Mouse (Mus musculus) lung, embryonic 16.5 days (tissue): ENCODE results near the gene Cacna1a. TPM values are rescaled to one million over a fixed set of nuclear protein-coding genes. Genes with fewer than 3 reads are reported as not detected.
"Not testable (repeated sequence)": the region's sequence is repeated elsewhere in the genome, so short reads cannot be mapped to it uniquely, and the experiment has no call there.

ENCODE experiments used
- ATAC-seq: fragments of 200-750 bp; cut with Nextera tagmentation; 2 replicates; pipeline ENCODE4 v1.8.0; 2017; ENCODE audit warnings: low read depth, mild to moderate bottlenecking, moderate library complexity
- H3K27ac ChIP-seq: fragments of 300-500 bp; sonication (generic); 2 replicates; pipeline ENCODE4 v1.5.1; 2014; ENCODE audit warnings: mild to moderate bottlenecking, control low read depth, low read length
- H3K27me3 ChIP-seq: fragments of 300-500 bp; sonication (generic); 2 replicates; pipeline ENCODE4 v1.6.1; 2014; ENCODE audit warnings: low read depth, low read length, mixed read lengths; ENCODE audit not compliant: control insufficient read depth, insufficient read depth
- H3K36me3 ChIP-seq: fragments of 300-500 bp; sonication (generic); 2 replicates; pipeline ENCODE4 v1.6.1; 2014; ENCODE audit warnings: low read length; ENCODE audit not compliant: control insufficient read depth, insufficient read depth
- H3K4me1 ChIP-seq: fragments of 300-500 bp; sonication (generic); replicated peaks from 2 replicates; pipeline ENCODE4 v1.6.1; 2014; ENCODE audit warnings: low read length, mixed read lengths; ENCODE audit not compliant: control insufficient read depth, insufficient read depth
- H3K4me2 ChIP-seq: fragments of 300-500 bp; sonication (generic); 2 replicates; pipeline ENCODE4 v1.6.1; 2014; ENCODE audit warnings: low read depth, low read length, control low read depth
- H3K4me3 ChIP-seq: fragments of 300-500 bp; sonication (generic); 2 replicates; pipeline ENCODE4 v1.5.1; 2014; ENCODE audit warnings: mild to moderate bottlenecking, low read length, control low read depth
- H3K9ac ChIP-seq: fragments of 300-500 bp; sonication (generic); 2 replicates; pipeline ENCODE4 v1.6.1; 2014; ENCODE audit warnings: low read length, control low read depth
- H3K9me3 ChIP-seq: fragments of 300-500 bp; sonication (generic); 2 replicates; pipeline ENCODE4 v1.6.1; 2016; ENCODE audit warnings: low read length; ENCODE audit not compliant: control insufficient read depth
- WGBS: fragments of 180-500 bp; shearing (Covaris S2); extraction: QIAGEN DNeasy Blood & Tissue Kit; methylation state at CpG from one replicate; pipeline ENCODE4 v1.1.7; 2014; 5-methylcytosine and 5-hydroxymethylcytosine counted together
- polyA plus RNA-seq: library from polyadenylated mRNA; unstranded; fragments of >200 nt; fragmentation: Nextera tagmentation; extraction: Ambion mirVana; gene quantifications from 2 replicates; pipeline ENCODE4 v1.2.1, GENCODE M21; 2015

The Cacna1a gene
- polyA plus RNA-seq, 1 experiment from 2014 or later = 1.9 TPM

- not testable (repeated sequence) for ATAC-seq
Observed at GRCm38 (mm10) chr8:84509764-84510163, 121.5 kb downstream of the Cacna1a start.

GRCm38 (mm10) chr8:84511621-84512020 lies 123.4 kb downstream of the Cacna1a start:
- no peak for ATAC-seq
- H3K27ac ChIP-seq = no peak overlapping the region
- no peaks in the 10 kb centered on the region for H3K9me3 ChIP-seq
- H3K27me3 ChIP-seq = no peaks in the 10 kb centered on the region
- 87% methylated on average over 13 of the region's 13 CpGs for WGBS
- no peak overlapping the region for H3K9ac ChIP-seq
- no peak overlapping the region for H3K4me3 ChIP-seq
- H3K36me3 ChIP-seq = no peaks in the 10 kb centered on the region
- H3K4me1 ChIP-seq = no peaks in the 10 kb centered on the region
- no peak overlapping the region for H3K4me2 ChIP-seq

More at GRCm38 (mm10) chr8:84509764-84510163, 121.5 kb downstream of the Cacna1a start:
- not testable (repeated sequence) for H3K4me3 ChIP-seq, H3K4me1 ChIP-seq, H3K4me2 ChIP-seq, H3K27me3 ChIP-seq, H3K9me3 ChIP-seq, H3K27ac ChIP-seq, H3K9ac ChIP-seq, H3K36me3 ChIP-seq
- 77% methylated on average over 6 of the region's 6 CpGs for WGBS

GRCm38 (mm10) chr8:84513765-84514164 lies 125.5 kb downstream of the Cacna1a start:
- Histone ChIP-seq H3K27me3 (no peaks in the 10 kb centered on the region), H3K9me3 (no peaks in the 10 kb centered on the region), H3K9ac (no peak overlapping the region), H3K4me1 (no peaks in the 10 kb centered on the region), H3K4me3 (no peak overlapping the region), H3K36me3 (no peaks in the 10 kb centered on the region), H3K4me2 (no peak overlapping the region), H3K27ac (no peak overlapping the region)
- 6% methylated on average over 2 of the region's 2 CpGs for WGBS
- no peak for ATAC-seq

DNA sequence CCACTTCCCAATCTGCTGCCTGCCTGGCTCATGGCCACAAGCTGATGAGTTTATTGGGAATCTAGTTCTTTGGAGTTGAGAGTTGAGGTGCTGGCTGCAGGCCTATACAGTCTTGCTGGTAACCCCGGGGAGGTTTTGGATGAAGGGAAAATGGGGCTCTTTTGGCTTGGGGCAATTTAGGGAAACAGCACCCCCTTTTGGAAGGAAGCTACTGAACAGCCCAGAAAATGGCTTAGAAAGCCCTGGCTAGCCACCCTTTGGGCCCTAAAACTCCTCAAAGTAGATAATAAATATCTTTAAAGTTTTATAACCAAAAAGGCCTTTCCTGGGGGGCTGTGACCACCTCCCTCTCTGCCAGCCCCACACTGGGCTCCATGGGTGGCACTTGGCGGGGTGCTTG lies 129.9 kb downstream of the Cacna1a start:
- Histone ChIP-seq H3K27me3 (no peaks in the 10 kb centered on the region), H3K4me2 (no peak overlapping the region), H3K9me3 (no peaks in the 10 kb centered on the region), H3K27ac (no peak overlapping the region), H3K36me3 (no peaks in the 10 kb centered on the region), H3K4me3 (no peak overlapping the region), H3K9ac (no peak overlapping the region), H3K4me1 (no peaks in the 10 kb centered on the region)
- WGBS = 63% methylated on average over 2 of the region's 2 CpGs
- ATAC-seq = no peak

DNA sequence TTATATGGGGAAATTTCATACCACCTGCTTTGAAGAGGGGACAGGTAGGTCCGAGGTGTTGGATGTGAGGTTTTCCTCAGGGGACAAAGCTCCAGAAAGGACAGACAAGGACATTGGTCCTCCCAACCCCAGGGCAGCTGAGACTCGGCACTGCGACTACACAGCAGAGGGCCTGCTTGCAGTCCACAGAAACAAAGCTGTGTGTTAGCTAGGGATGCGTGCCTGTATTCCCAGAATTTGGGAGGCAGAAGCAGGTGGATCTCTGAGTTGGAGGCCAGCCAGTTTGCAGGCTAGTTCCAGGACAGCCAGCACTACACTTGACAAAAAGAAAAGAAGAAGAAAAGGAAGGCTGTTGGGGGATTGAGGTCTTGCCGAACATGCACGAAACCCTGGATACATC lies 130.5 kb downstream of the Cacna1a start:
- 87% methylated on average over 6 of the region's 6 CpGs for WGBS
- Histone ChIP-seq H3K9ac (no peak overlapping the region), H3K4me3 (no peak overlapping the region), H3K36me3 (no peaks in the 10 kb centered on the region), H3K9me3 (no peaks in the 10 kb centered on the region), H3K27me3 (no peaks in the 10 kb centered on the region), H3K27ac (no peak overlapping the region), H3K4me2 (no peak overlapping the region), H3K4me1 (no peaks in the 10 kb centered on the region)
- no peak for ATAC-seq

GRCm38 (mm10) chr8:84519767-84520626 lies 131.8 kb downstream of the Cacna1a start:
- no peaks in the 10 kb centered on the region for H3K4me1 ChIP-seq
- H3K27ac ChIP-seq = no peak overlapping the region
- no peak for ATAC-seq
- H3K36me3 ChIP-seq = no peaks in the 10 kb centered on the region
- WGBS = 50% methylated on average over 17 of the region's 17 CpGs
- H3K9ac ChIP-seq = no peak overlapping the region
- H3K27me3 ChIP-seq = no peaks in the 10 kb centered on the region
- no peak overlapping the region for H3K4me2 ChIP-seq
- no peak overlapping the region for H3K4me3 ChIP-seq
- H3K9me3 ChIP-seq = no peaks in the 10 kb centered on the region

DNA sequence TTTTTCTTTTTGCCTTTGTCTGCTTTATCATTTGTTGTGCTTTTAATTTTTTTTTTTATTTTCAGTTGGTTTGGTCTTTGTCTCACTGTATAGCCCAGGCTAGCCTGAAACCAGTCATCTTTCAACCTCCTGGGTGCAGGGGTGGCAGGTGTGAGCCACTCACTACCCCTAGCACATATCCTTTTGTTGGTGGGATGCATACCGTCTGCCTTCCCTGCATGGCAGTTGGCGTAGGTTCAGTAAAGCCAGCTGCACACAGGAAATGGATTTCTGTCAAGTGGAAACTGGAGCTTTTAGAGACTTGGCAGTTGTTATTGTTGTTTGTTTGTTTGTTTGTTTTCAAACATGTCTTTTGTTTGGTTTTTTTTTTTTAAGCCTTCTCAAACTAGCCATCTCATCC lies 132.8 kb downstream of the Cacna1a start:
- Histone ChIP-seq H3K27ac (no peak overlapping the region), H3K4me2 (no peak overlapping the region), H3K4me3 (no peak overlapping the region), H3K36me3 (no peaks in the 10 kb centered on the region), H3K27me3 (no peaks in the 10 kb centered on the region), H3K4me1 (no peaks in the 10 kb centered on the region), H3K9ac (no peak overlapping the region), H3K9me3 (peaks cover 3% of the 10 kb centered on the region; the same call in 1 of the 2 replicates)
- 58% methylated on average over 2 of the region's 2 CpGs for WGBS
- no peak for ATAC-seq

DNA sequence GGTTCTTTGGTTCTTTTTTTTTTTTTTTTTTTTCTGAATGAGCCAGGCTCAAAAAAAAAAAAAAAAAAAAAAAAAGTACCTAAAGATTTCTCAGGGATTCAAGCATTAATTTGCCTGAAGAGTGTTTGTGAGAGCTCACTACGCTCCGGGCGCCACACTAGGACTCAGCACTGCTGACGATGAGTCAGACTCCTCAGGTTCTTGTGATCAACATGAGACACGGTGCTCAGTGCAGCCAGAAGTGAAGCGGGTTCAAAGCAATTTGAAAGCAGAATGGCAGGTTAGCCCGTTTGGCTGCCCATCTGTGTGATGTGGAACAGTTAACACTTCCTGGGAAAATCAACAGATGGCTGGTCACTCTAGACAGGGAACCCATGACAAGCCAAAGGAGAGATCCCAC lies 139.8 kb downstream of the Cacna1a start:
- Histone ChIP-seq H3K4me1 (no peaks in the 10 kb centered on the region), H3K4me3 (no peak overlapping the region), H3K4me2 (no peak overlapping the region), H3K9me3 (peaks cover 6% of the 10 kb centered on the region), H3K27ac (no peak overlapping the region), H3K9ac (no peak overlapping the region), H3K36me3 (no peaks in the 10 kb centered on the region), H3K27me3 (no peaks in the 10 kb centered on the region)
- 78% methylated on average over 7 of the region's 7 CpGs for WGBS
- no peak for ATAC-seq

- H3K9ac ChIP-seq = no peak overlapping the region
- H3K9me3 ChIP-seq = peaks cover 6% of the 10 kb centered on the region
- no peak overlapping the region for H3K27ac ChIP-seq
- WGBS = 60% methylated on average over 4 of the region's 4 CpGs
- H3K36me3 ChIP-seq = no peaks in the 10 kb centered on the region
- no peak for ATAC-seq
- H3K27me3 ChIP-seq = no peaks in the 10 kb centered on the region
- no peak overlapping the region for H3K4me2 ChIP-seq
- no peak overlapping the region for H3K4me3 ChIP-seq
- H3K4me1 ChIP-seq = no peaks in the 10 kb centered on the region
Observed at GRCm38 (mm10) chr8:84529548-84529947, 141.3 kb downstream of the Cacna1a start.
